Mouse (Mus musculus) C2C12 (cell line): Measurements from ENCODE around the gene Tmem135. TPM values are rescaled to one million over a fixed set of nuclear protein-coding genes. Genes with fewer than 3 reads are reported as not detected.

ENCODE experiments used
- H3K27me3 ChIP-seq: one replicate; pipeline ENCODE4 v1.6.1; 2011; ENCODE audit not compliant: control insufficient read depth, insufficient read depth, insufficient read length
- H3K36me3 ChIP-seq: one replicate; pipeline ENCODE4 v1.6.1; 2011; ENCODE audit not compliant: control insufficient read depth, insufficient read depth
- H3K4me3 ChIP-seq: one replicate; pipeline ENCODE4 v1.5.1; 2011; ENCODE audit warnings: mild to moderate bottlenecking, control low read depth; ENCODE audit not compliant: poor library complexity, insufficient read depth, severe bottlenecking
- H3K79me2 ChIP-seq: one replicate; pipeline ENCODE4 v1.6.1; 2011; ENCODE audit not compliant: control insufficient read depth, insufficient read depth
- H3K79me3 ChIP-seq: one replicate; pipeline ENCODE4 v1.6.1; 2011; ENCODE audit warnings: low read depth, control low read depth
- H3ac ChIP-seq: one replicate; pipeline ENCODE3; 2011; ENCODE audit warnings: low read depth; ENCODE audit not compliant: control insufficient read depth, insufficient read length
- CEBPB ChIP-seq: IDR thresholded peaks from one replicate; pipeline ENCODE4 v1.6.1; 2011; ENCODE audit warnings: low read depth, mild to moderate bottlenecking, control low read depth, moderate library complexity
- CTCF ChIP-seq: IDR thresholded peaks from one replicate; pipeline ENCODE4 v1.5.1; 2011; ENCODE audit not compliant: control insufficient read depth, insufficient read depth, insufficient read length
- FOSL1 ChIP-seq: IDR thresholded peaks from one replicate; pipeline ENCODE4 v1.8.0; 2011; ENCODE audit warnings: mild to moderate bottlenecking, low read length; ENCODE audit not compliant: poor library complexity, insufficient read depth, severe bottlenecking
- MAX ChIP-seq: IDR thresholded peaks from one replicate; pipeline ENCODE4 v1.6.1; 2011; ENCODE audit warnings: mild to moderate bottlenecking, control low read depth
- MYOD1 ChIP-seq: IDR thresholded peaks from one replicate; pipeline ENCODE4 v1.6.1; 2011; ENCODE audit warnings: low read depth; ENCODE audit not compliant: control insufficient read depth, insufficient read length
- MYOG ChIP-seq: IDR thresholded peaks from one replicate; pipeline ENCODE4 v1.6.1; 2011; ENCODE audit not compliant: control insufficient read depth, insufficient read length; ENCODE audit errors: extremely low read depth
- USF1 ChIP-seq: IDR thresholded peaks from one replicate; pipeline ENCODE4 v1.6.1; 2011; ENCODE audit warnings: low read depth, mild to moderate bottlenecking, control low read depth, moderate library complexity
- polyA plus RNA-seq: library from polyadenylated mRNA; unstranded; fragments of >200 nt; fragmentation: generic; extraction: Trizol; gene quantifications from one replicate; pipeline ENCODE4 v1.2.1, GENCODE M21; 2012; ENCODE audit warnings: missing spikeins

Tmem135 gene
- polyA plus RNA-seq, 1 experiment = 4.5 TPM

DNA sequence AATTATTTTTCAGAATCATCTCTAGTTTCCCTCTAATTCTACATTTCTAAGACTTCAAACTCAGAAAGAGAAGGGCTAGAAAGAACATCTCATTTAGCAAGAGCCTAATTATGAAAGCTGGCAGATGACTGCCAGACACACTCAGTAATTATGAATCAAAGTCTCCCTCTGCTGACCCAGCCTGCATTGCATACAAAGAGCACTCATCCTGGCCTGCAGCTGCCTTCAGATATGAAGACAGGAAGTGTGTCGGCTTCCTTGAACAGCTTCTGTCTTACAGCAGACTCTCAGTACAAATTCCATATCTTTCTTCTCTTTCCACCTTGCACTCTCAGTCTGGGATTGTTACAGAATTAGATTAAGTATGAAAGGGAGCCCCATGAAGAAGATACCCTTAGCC is 33.1 kb downstream of the Tmem135 start:
- Histone ChIP-seq H3K79me3 (no peaks in the 10 kb centered on the region), H3K36me3 (no peaks in the 10 kb centered on the region), H3K27me3 (no peaks in the 10 kb centered on the region), H3K79me2 (no peaks in the 10 kb centered on the region), H3ac (no peak overlapping the region), H3K4me3 (no peak overlapping the region)
- TF ChIP-seq CEBPB (no peak), MYOG (no peak), USF1 (no peak), MYOD1 (no peak), FOSL1 (no peak), CTCF (no peak), MAX (no peak)

- Histone ChIP-seq H3K79me3 (no peaks in the 10 kb centered on the region), H3K79me2 (no peaks in the 10 kb centered on the region), H3ac (no peak overlapping the region), H3K27me3 (no peaks in the 10 kb centered on the region), H3K4me3 (no peak overlapping the region), H3K36me3 (no peaks in the 10 kb centered on the region)
- TF ChIP-seq CTCF = no peak
- no peak for TF ChIP-seq USF1
- no peak for TF ChIP-seq MAX
- no peak for TF ChIP-seq FOSL1
Measured at GRCm38 (mm10) chr7:89370086-89370485, 33.9 kb downstream of the Tmem135 start.

- no peaks in the 10 kb centered on the region for H3K79me2 ChIP-seq
- TF ChIP-seq CEBPB (no peak), MYOD1 (no peak), CTCF (no peak), FOSL1 (no peak), MAX (no peak), USF1 (no peak), MYOG (no peak)
- H3K4me3 ChIP-seq = no peak overlapping the region
- H3K36me3 ChIP-seq = no peaks in the 10 kb centered on the region
- no peak overlapping the region for H3ac ChIP-seq
- no peaks in the 10 kb centered on the region for H3K27me3 ChIP-seq
- no peaks in the 10 kb centered on the region for H3K79me3 ChIP-seq
Measured at GRCm38 (mm10) chr7:89367643-89368042, 36.4 kb downstream of the Tmem135 start.

GRCm38 (mm10) chr7:89365135-89365880 is 38.7 kb downstream of the Tmem135 start:
- no peaks in the 10 kb centered on the region for H3K36me3 ChIP-seq
- TF ChIP-seq MYOD1 (no peak), USF1 (no peak), MAX (no peak), CEBPB (no peak), MYOG (no peak), FOSL1 (no peak), CTCF (no peak)
- no peak overlapping the region for H3K4me3 ChIP-seq
- no peak overlapping the region for H3ac ChIP-seq
- H3K79me3 ChIP-seq = no peaks in the 10 kb centered on the region
- no peaks in the 10 kb centered on the region for H3K79me2 ChIP-seq
- no peaks in the 10 kb centered on the region for H3K27me3 ChIP-seq

DNA sequence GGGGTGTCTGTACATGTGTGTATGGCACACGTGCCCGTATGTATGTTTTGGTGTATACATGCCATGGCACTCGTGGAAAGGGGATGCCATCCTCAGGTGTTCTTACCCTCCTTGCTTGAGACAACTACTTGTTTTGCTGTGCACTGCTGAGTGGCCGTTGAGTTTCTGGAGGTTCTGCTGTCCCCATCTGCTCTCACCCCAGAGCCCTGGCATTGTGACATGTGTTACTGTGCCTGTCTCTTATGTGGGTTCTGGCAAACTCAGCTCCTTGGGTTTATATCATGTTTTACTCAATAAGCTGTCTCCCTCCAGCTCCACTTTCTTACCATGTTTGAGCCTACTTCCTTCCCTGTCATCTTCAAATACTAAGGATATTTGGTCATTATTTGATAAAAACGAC is 40.0 kb downstream of the Tmem135 start:
- Histone ChIP-seq H3ac (no peak overlapping the region), H3K36me3 (no peaks in the 10 kb centered on the region), H3K79me2 (no peaks in the 10 kb centered on the region), H3K4me3 (no peak overlapping the region), H3K79me3 (no peaks in the 10 kb centered on the region), H3K27me3 (no peaks in the 10 kb centered on the region)
- TF ChIP-seq MYOD1 (no peak), MYOG (no peak), USF1 (no peak), MAX (no peak), CTCF (no peak), CEBPB (no peak), FOSL1 (no peak)

DNA sequence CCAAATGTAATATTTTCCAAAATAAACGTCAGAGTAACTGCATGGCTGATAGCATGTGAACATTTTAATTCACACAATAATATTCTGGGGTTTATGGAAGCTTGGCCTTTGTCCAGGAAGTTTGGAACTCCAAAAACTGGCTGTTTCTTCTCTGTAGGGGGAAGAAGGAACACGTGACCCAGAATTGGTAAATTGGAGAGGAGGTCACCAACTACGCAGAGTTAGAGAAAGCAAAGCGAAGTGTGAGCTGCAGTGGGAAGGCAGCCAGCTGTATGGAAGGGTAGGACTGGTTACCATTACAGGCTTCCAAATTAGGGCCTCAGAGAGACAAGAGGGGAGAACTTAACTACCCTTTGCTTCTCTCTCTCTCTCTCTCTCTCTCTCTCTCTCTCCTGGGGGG is 47.7 kb downstream of the Tmem135 start:
- Histone ChIP-seq H3ac (no peak overlapping the region), H3K79me2 (no peaks in the 10 kb centered on the region), H3K36me3 (no peaks in the 10 kb centered on the region), H3K79me3 (no peaks in the 10 kb centered on the region), H3K27me3 (peaks cover 3% of the 10 kb centered on the region), H3K4me3 (no peak overlapping the region)
- TF ChIP-seq FOSL1 = no peak
- no peak for TF ChIP-seq USF1
- TF ChIP-seq MYOG = no peak
- no peak for TF ChIP-seq CEBPB
- TF ChIP-seq CTCF = no peak
- TF ChIP-seq MYOD1 = no peak
- no peak for TF ChIP-seq MAX
